Mouse (Mus musculus): ENCODE measurements around the gene Glul.

DNA sequence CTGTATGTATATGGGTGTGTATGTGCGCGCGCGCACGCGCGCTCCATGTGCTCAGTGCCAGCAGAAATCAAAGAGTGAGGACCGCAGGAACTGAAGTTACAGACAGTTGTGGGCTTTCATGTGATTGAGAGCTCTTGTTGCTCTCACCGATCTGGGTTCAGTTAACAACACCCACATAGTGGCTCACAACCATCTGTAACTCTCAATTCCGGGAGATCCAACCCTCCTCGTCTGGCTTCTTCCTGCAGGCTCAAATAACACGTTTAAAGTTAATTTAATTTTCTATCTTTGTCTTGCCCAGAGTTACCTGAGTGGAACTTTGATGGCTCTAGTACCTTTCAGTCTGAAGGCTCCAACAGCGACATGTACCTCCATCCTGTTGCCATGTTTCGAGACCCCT is 4.5 kb downstream of the Glul start:
- TF ChIP-seq CTCF (IDR thresholded peaks at IDR 0.05; ENCODE audit: control insufficient read depth, insufficient read depth, low read length) (no peak), POLR2A (IDR thresholded peaks at IDR 0.05; ENCODE audit: borderline replicate concordance, control insufficient read depth, low read depth, low read length) (no peak)

All from bone marrow, adult 2 months (tissue).